Mouse (Mus musculus) central nervous system, embryonic 11.5 days (tissue): ENCODE results near the gene Tlr3. TPM values are rescaled to one million over a fixed set of nuclear protein-coding genes. Genes with fewer than 3 reads are reported as not detected.

Source experiments
- polyA plus RNA-seq: library from polyadenylated mRNA; depleted of rRNA; stranded (reverse); fragments of >200 nt; gene quantifications from 2 replicates; pipeline ENCODE4 v1.2.3, GENCODE M21; 2012; rRNA removed

The Tlr3 gene
- 0.30 and 0.98 TPM in 2 replicates for polyA plus RNA-seq

GRCm38 (mm10) chr8:45410882-45411281, at the start of gene Tlr3:
Gene Tlr3, minus strand, starts transcription at chr8:45411080.

GRCm38 (mm10) chr8:45381963-45382347, 28.9 kb downstream of the Tlr3 start, which contains the start of gene Fam149a:
Gene Fam149a, minus strand, starts transcription at chr8:45382291.

Other genes with a start within 250 kb of the Tlr3 start
- 0.11 and 0.24 TPM in 2 replicates for gene F11, start 149.0 kb downstream of the Tlr3 start, polyA plus RNA-seq
- 0.04 and 0.06 TPM in 2 replicates for gene Klkb1, start 116.2 kb downstream of the Tlr3 start, polyA plus RNA-seq
- not detected in 2 replicates for gene Gm45753, start 102.6 kb downstream of the Tlr3 start, polyA plus RNA-seq
- 1.1 and 1.2 TPM in 2 replicates for gene Cyp4v3, start 77.9 kb downstream of the Tlr3 start, polyA plus RNA-seq
- 5.8 and 7.7 TPM in 2 replicates for gene Fam149a, start 28.8 kb downstream of the Tlr3 start, polyA plus RNA-seq
- 33.0 and 41.6 TPM in 2 replicates for gene Sorbs2, start 96.7 kb upstream of the Tlr3 start, polyA plus RNA-seq